Comparison of ENCODE assay signal across 28 mouse cellular contexts in the genomic region with DNA sequence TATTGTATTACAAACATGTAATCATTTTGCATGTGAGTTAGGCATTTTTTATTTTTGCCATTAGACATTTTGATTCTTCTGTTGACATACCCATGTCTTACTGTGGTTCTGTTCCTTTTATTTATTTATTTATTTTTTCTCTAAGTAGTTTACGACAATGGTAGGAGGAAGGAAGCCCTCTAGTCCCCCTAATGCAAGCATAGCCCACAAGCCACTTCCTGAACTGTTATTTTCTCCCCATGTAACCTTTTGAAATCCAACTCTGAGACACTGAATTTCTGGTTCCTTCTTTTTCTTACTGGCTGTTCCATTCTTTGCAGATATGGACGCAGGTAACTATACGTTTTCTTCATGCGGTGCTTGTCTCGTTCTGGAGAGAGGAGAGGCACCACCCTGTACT.
DNase-seq lines count a peak whose midpoint lies in the region; ATAC-seq and TF ChIP-seq lines count a peak whose summit lies in the region.
"Had no signal": no experiment of that assay in that cellular context is flagged by ENCODE, and none has a peak within 500 bp of the region (broad histone marks: within the 10 kb centered on the region; RNA-seq: fewer than 3 reads in every experiment).

No protein-coding gene starts in this region.

- no peak for TF ChIP-seq CTCF in liver, postnatal 0 days (IDR thresholded peaks at IDR 0.05; ENCODE audit: low read depth)
- no peak for TF ChIP-seq CTCF in lung, postnatal 0 days (IDR thresholded peaks at IDR 0.05)

- peak overlapping the region; percentile 60; the same call in 1 of the 2 replicates for H3K27ac ChIP-seq in liver, postnatal 0 days (ENCODE audit: low read depth)
- H3K27ac ChIP-seq in liver, embryonic 11.5 days (ENCODE audit: low read depth, low read length): no peak overlapping the region
- H3K27ac ChIP-seq in lung, postnatal 0 days (ENCODE audit: low read length): no peak overlapping the region
- H3K27ac ChIP-seq: embryonic facial prominence, embryonic 12.5 days; embryonic facial prominence, embryonic 15.5 days; gastrocnemius, adult 2 months; heart, embryonic 15.5 days; hindbrain, embryonic 12.5 days; hindbrain, embryonic 15.5 days had no signal

- 0 out of 2 replicates have a peak, but pooled peaks cover 2% of the 10 kb centered on the region for H3K36me3 ChIP-seq in liver, postnatal 0 days (replicated peaks; ENCODE audit: insufficient read depth, low read length)
- H3K36me3 ChIP-seq in liver, embryonic 11.5 days (ENCODE audit: control insufficient read depth, insufficient read depth, low read length): no peaks in the 10 kb centered on the region; the same call in 1 of the 2 replicates
- no peaks in the 10 kb centered on the region; the same call in 1 of the 2 replicates for H3K36me3 ChIP-seq in lung, postnatal 0 days (ENCODE audit: insufficient read depth, low read length)
- H3K36me3 ChIP-seq: G1E had no signal

- no peak overlapping the region for H3K4me3 ChIP-seq in liver, postnatal 0 days (ENCODE audit: low read depth, low read length)
- no peak overlapping the region for H3K4me3 ChIP-seq in liver, embryonic 11.5 days (ENCODE audit: low read depth, low read length)
- H3K4me3 ChIP-seq in lung, postnatal 0 days (ENCODE audit: low read depth, low read length): no peak overlapping the region
- H3K4me3 ChIP-seq: embryonic facial prominence, embryonic 12.5 days; embryonic facial prominence, embryonic 15.5 days; gastrocnemius, adult 2 months; heart, embryonic 12.5 days; heart, embryonic 15.5 days; hindbrain, embryonic 12.5 days; hindbrain, embryonic 15.5 days had no signal

- no peak overlapping the region; the same call in 1 of the 2 replicates for H3K4me2 ChIP-seq in liver, postnatal 0 days (ENCODE audit: low read depth, low read length)
- H3K4me2 ChIP-seq in liver, embryonic 11.5 days: no peak overlapping the region
- no peak overlapping the region for H3K4me2 ChIP-seq in lung, postnatal 0 days (replicated peaks; ENCODE audit: low read depth, low read length)
- H3K4me2 ChIP-seq: embryonic facial prominence, embryonic 12.5 days; embryonic facial prominence, embryonic 15.5 days; heart, embryonic 12.5 days; heart, embryonic 15.5 days; hindbrain, embryonic 12.5 days; hindbrain, embryonic 15.5 days had no signal

- TF ChIP-seq EP300 in liver, postnatal 0 days (IDR thresholded peaks at IDR 0.05; ENCODE audit: low read depth): no peak
- no peak for TF ChIP-seq EP300 in lung, postnatal 0 days (IDR thresholded peaks at IDR 0.05)

- H3K4me1 ChIP-seq in liver, postnatal 0 days (ENCODE audit: insufficient read depth): no peaks in the 10 kb centered on the region
- no peaks in the 10 kb centered on the region for H3K4me1 ChIP-seq in liver, embryonic 11.5 days (replicated peaks; ENCODE audit: control insufficient read depth, insufficient read depth, low read length)
- H3K4me1 ChIP-seq in lung, postnatal 0 days (ENCODE audit: insufficient read depth, low read depth, low read length): no peaks in the 10 kb centered on the region
- H3K4me1 ChIP-seq: embryonic facial prominence, embryonic 12.5 days had no signal

- no peak overlapping the region for H3K9ac ChIP-seq in liver, postnatal 0 days (replicated peaks)
- H3K9ac ChIP-seq in liver, embryonic 11.5 days (ENCODE audit: low read depth, low read length): no peak overlapping the region
- H3K9ac ChIP-seq in lung, postnatal 0 days (replicated peaks; ENCODE audit: low read depth): no peak overlapping the region
- H3K9ac ChIP-seq: embryonic facial prominence, embryonic 12.5 days; embryonic facial prominence, embryonic 15.5 days; forebrain, postnatal 0 days; heart, embryonic 12.5 days; heart, embryonic 15.5 days; hindbrain, embryonic 12.5 days; hindbrain, embryonic 15.5 days had no signal

- H3K27me3 ChIP-seq in liver, postnatal 0 days (ENCODE audit: insufficient read depth, low read length): no peaks in the 10 kb centered on the region
- no peaks in the 10 kb centered on the region for H3K27me3 ChIP-seq in liver, embryonic 11.5 days (replicated peaks; ENCODE audit: control insufficient read depth, insufficient read depth, low read length)
- H3K27me3 ChIP-seq in lung, postnatal 0 days (replicated peaks; ENCODE audit: insufficient read depth, low read length): no peaks in the 10 kb centered on the region
- H3K27me3 ChIP-seq: CH12.LX; embryonic facial prominence, embryonic 12.5 days; embryonic facial prominence, embryonic 15.5 days; heart, embryonic 12.5 days; heart, embryonic 15.5 days; hindbrain, embryonic 12.5 days; hindbrain, embryonic 15.5 days; Patski had no signal

- 54% methylated on average over 5 of the region's 5 CpGs for WGBS in liver, postnatal 0 days (ENCODE audit: insufficient replicate concordance)
- 50% methylated on average over 5 of the region's 5 CpGs for WGBS in liver, embryonic 11.5 days
- 74% methylated on average over 5 of the region's 5 CpGs for WGBS in lung, postnatal 0 days

- no peaks in the 10 kb centered on the region for H3K9me3 ChIP-seq in liver, postnatal 0 days (ENCODE audit: low read length)
- no peaks in the 10 kb centered on the region for H3K9me3 ChIP-seq in liver, embryonic 11.5 days (ENCODE audit: control insufficient read depth, low read length)
- no peaks in the 10 kb centered on the region for H3K9me3 ChIP-seq in lung, postnatal 0 days (ENCODE audit: low read length)
- H3K9me3 ChIP-seq: embryonic facial prominence, embryonic 12.5 days; embryonic facial prominence, embryonic 15.5 days; heart, embryonic 15.5 days; hindbrain, embryonic 12.5 days; hindbrain, embryonic 15.5 days had no signal

- DNase-seq in liver, postnatal 0 days: no peak
- no peak for DNase-seq in liver, embryonic 11.5 days (ENCODE audit: low spot score)
- no peak for DNase-seq in urinary bladder, postnatal 10 days (ENCODE audit: low spot score)
- no peak for DNase-seq in lung, postnatal 0 days (ENCODE audit: low spot score)
- DNase-seq: adrenal gland, adult 2 months; adrenal gland, postnatal 14 days; B cell, adult 2 months; cerebellum, adult 11-12 months; cerebellum, adult 9-10 months; cerebellum, postnatal 14 days; forebrain, postnatal 0 days; gastrocnemius, adult 2 months; gastrocnemius, postnatal 14 days; heart, adult 18-20 months; heart, postnatal 10 days; heart, postnatal 4 days had no signal

- ATAC-seq in liver, postnatal 0 days: no peak
- ATAC-seq in liver, embryonic 11.5 days (replicated peaks; ENCODE audit: low FRiP score): no peak
- peak; percentile 38 to 42; a peak in 2 of 4 replicates for ATAC-seq in hematopoietic stem cell, adult 5-6 weeks (replicated peaks in 1 of 2; ENCODE audit: insufficient read depth in 1 of 2, low FRiP score in 2 of 2, low TSS enrichment in 1 of 2, low read depth in 1 of 2, poor library complexity in 2 of 2, severe bottlenecking in 2 of 2)
- peak; percentile 46 for ATAC-seq in megakaryocyte progenitor cell, adult 5-6 weeks (replicated peaks; ENCODE audit: poor library complexity)
- no peak for ATAC-seq in lung, postnatal 0 days
- ATAC-seq: forebrain, embryonic 14.5 days; forebrain, postnatal 0 days; Patski had no signal

Comparison
In these comparisons a context has a peak if more than half of its experiments do, and no peak if none do; other contexts are left out.
1. ATAC-seq: peak in hematopoietic stem cell, adult 5-6 weeks (2 of 2) and megakaryocyte progenitor cell, adult 5-6 weeks (single experiment); none in liver, postnatal 0 days (single experiment), liver, embryonic 11.5 days (single experiment) and lung, postnatal 0 days (single experiment).